11 mouse cellular contexts compared by ENCODE assay signal in genomic region chr2:126682333-126682732, GRCm38 (mm10). TPM values are rescaled to one million over a fixed set of nuclear protein-coding genes. Genes with fewer than 3 reads are reported as not detected.
DNase-seq lines count a peak whose midpoint lies in the region; ATAC-seq and TF ChIP-seq lines count a peak whose summit lies in the region.
"Had no signal": no experiment of that assay in that cellular context is flagged by ENCODE, and none has a peak within 500 bp of the region (broad histone marks: within the 10 kb centered on the region; RNA-seq: fewer than 3 reads in every experiment).

No protein-coding gene starts in this region.

- H3K4me1 ChIP-seq in kidney, adult 2 months (ENCODE audit: control insufficient read depth, insufficient read depth, low read length), result peaks cover 2% of the 10 kb centered on the region; the same call in 1 of the 2 replicates
- no peaks in the 10 kb centered on the region for H3K4me1 ChIP-seq in MEL (ENCODE audit: control insufficient read depth in 1 of 2, insufficient read depth in 2 of 2, low read length in 2 of 2)
- H3K4me1 ChIP-seq in heart, embryonic 11.5 days (ENCODE audit: control insufficient read depth, insufficient read depth, low read length), result no peaks in the 10 kb centered on the region; the same call in 1 of the 2 replicates
- no peaks in the 10 kb centered on the region for H3K4me1 ChIP-seq in limb, embryonic 10.5 days

- DNase-seq in kidney, adult 2 months, result peak; percentile 51
- no peak for DNase-seq in kidney, adult 11 months
- DNase-seq in MEL (ENCODE audit: low read depth, low spot score), result no peak
- peak; percentile 10 to 48 for DNase-seq in kidney, postnatal 36 days
- no peak for DNase-seq in thymus, postnatal 10 days (ENCODE audit: low spot score in 2 of 2)
- no peak for DNase-seq in cerebellum, adult 11 months
- no peak for DNase-seq in limb, embryonic 10.5 days (ENCODE audit: low spot score)
- DNase-seq: lung, adult 18-20 months had no signal

- H3K4me3 ChIP-seq in kidney, adult 2 months (ENCODE audit: insufficient read depth, low read depth, low read length), result no peak overlapping the region
- no peak overlapping the region for H3K4me3 ChIP-seq in MEL (ENCODE audit: control insufficient read depth in 1 of 2, insufficient read depth in 1 of 2, low read depth in 2 of 2, low read length in 2 of 2)
- H3K4me3 ChIP-seq in heart, embryonic 11.5 days (ENCODE audit: low read depth, low read length), result no peak overlapping the region
- H3K4me3 ChIP-seq in limb, embryonic 10.5 days, result no peak overlapping the region
- H3K4me3 ChIP-seq: myocyte had no signal

- no peak for TF ChIP-seq RAD21 in MEL (IDR thresholded peaks at IDR 0.05; ENCODE audit: low read depth, low read length)

- no peak overlapping the region for H3K9ac ChIP-seq in MEL (ENCODE audit: control insufficient read depth, low read depth, low read length, poor library complexity, severe bottlenecking)
- H3K9ac ChIP-seq in heart, embryonic 11.5 days (ENCODE audit: low read depth, low read length), result no peak overlapping the region

- H3K79me2 ChIP-seq in MEL (ENCODE audit: control insufficient read depth, insufficient read depth, low read length, poor library complexity), result 0 out of 2 replicates have a peak, but pooled peaks cover 3% of the 10 kb centered on the region

- no peak for TF ChIP-seq POLR2A in kidney, adult 2 months (IDR thresholded peaks at IDR 0.05; ENCODE audit: low read depth, low read length)
- TF ChIP-seq POLR2A in MEL (IDR thresholded peaks at IDR 0.05; ENCODE audit: control insufficient read depth in 1 of 2, insufficient read depth in 1 of 2, low read depth in 1 of 2, low read length in 2 of 2, poor library complexity in 1 of 2), result no peak

- H3K4me2 ChIP-seq in heart, embryonic 11.5 days, result peak overlapping the region; percentile 16

- H3K9me3 ChIP-seq in MEL (replicated peaks; ENCODE audit: insufficient read depth, low read length), result no peaks in the 10 kb centered on the region
- H3K9me3 ChIP-seq in heart, embryonic 11.5 days (replicated peaks; ENCODE audit: control insufficient read depth, low read length), result no peaks in the 10 kb centered on the region
- H3K9me3 ChIP-seq in limb, embryonic 10.5 days (replicated peaks), result no peaks in the 10 kb centered on the region

- TF ChIP-seq EP300 in MEL (IDR thresholded peaks at IDR 0.05; ENCODE audit: low read depth in 1 of 2, low read length in 2 of 2), result no peak

- peak overlapping the region; percentile 76 for H3K27ac ChIP-seq in kidney, adult 2 months (ENCODE audit: insufficient read depth, low read depth, low read length)
- H3K27ac ChIP-seq in MEL (ENCODE audit: control insufficient read depth, low read depth, low read length), result no peak overlapping the region
- 0 out of 2 replicates have a peak overlapping the region, but pooled peaks have one; percentile 22 for H3K27ac ChIP-seq in heart, embryonic 11.5 days (ENCODE audit: low read depth, low read length)
- H3K27ac ChIP-seq in limb, embryonic 10.5 days, result no peak overlapping the region

- no peaks in the 10 kb centered on the region for H3K27me3 ChIP-seq in kidney, adult 2 months (replicated peaks; ENCODE audit: control insufficient read depth, insufficient read depth, low read length)
- no peaks in the 10 kb centered on the region for H3K27me3 ChIP-seq in MEL (ENCODE audit: control insufficient read depth in 1 of 2, insufficient read depth in 2 of 2, low read length in 2 of 2)
- H3K27me3 ChIP-seq in heart, embryonic 11.5 days (ENCODE audit: control insufficient read depth, insufficient read depth, low read length), result no peaks in the 10 kb centered on the region
- H3K27me3 ChIP-seq in limb, embryonic 10.5 days (ENCODE audit: low read depth, poor library complexity, severe bottlenecking), result no peaks in the 10 kb centered on the region

- no peak for TF ChIP-seq CTCF in kidney, adult 2 months (conservative IDR thresholded peaks at IDR 0.05; ENCODE audit: insufficient read depth, insufficient read length, low read depth, low read length)
- TF ChIP-seq CTCF in MEL (IDR thresholded peaks at IDR 0.05 in 2 of 3, conservative IDR thresholded peaks at IDR 0.05 in 1 of 3; ENCODE audit: control insufficient read depth in 1 of 3, insufficient read depth in 1 of 3, low read depth in 2 of 3, low read length in 3 of 3, poor library complexity in 1 of 3, severe bottlenecking in 1 of 3), result no peak

- no peak for ATAC-seq in heart, embryonic 11.5 days (replicated peaks; ENCODE audit: insufficient number of reproducible peaks, low FRiP score, low TSS enrichment)
- ATAC-seq: forebrain, embryonic 14.5 days had no signal

- WGBS in kidney, adult 2 months, result 49% methylated on average over 2 of the region's 2 CpGs
- 53% methylated on average over 2 of the region's 2 CpGs for WGBS in heart, embryonic 11.5 days (ENCODE audit: insufficient replicate concordance)
- 82% methylated on average over 2 of the region's 2 CpGs for WGBS in limb, embryonic 10.5 days

- H3K36me3 ChIP-seq in kidney, adult 2 months (ENCODE audit: control insufficient read depth, insufficient read depth, low read length), result no peaks in the 10 kb centered on the region
- peaks cover 0 to 7% of the 10 kb centered on the region in 2 experiments; a peak in 2 of 4 replicates for H3K36me3 ChIP-seq in MEL (ENCODE audit: control insufficient read depth in 1 of 2, insufficient read depth in 2 of 2, low read length in 2 of 2)
- H3K36me3 ChIP-seq in heart, embryonic 11.5 days (ENCODE audit: control insufficient read depth, insufficient read depth, low read length), result peaks cover 3% of the 10 kb centered on the region; the same call in 1 of the 2 replicates
- peaks cover 72% of the 10 kb centered on the region for H3K36me3 ChIP-seq in limb, embryonic 10.5 days

TF ChIP-seq in MEL, 35 proteins besides CTCF, POLR2A, EP300 and RAD21:
- no peak for TF ChIP-seq JUND (IDR thresholded peaks at IDR 0.05; ENCODE audit: low read depth, low read length)
- TF ChIP-seq E2F4 (IDR thresholded peaks at IDR 0.05; ENCODE audit: borderline replicate concordance, low read depth, low read length), result no peak
- 0 out of 2 replicates have a peak, but pooled peaks have one; percentile 7 for TF ChIP-seq ETS1 (IDR thresholded peaks at IDR 0.05; ENCODE audit: low read depth, low read length)

RNA-seq across cellular contexts. Expression of gene Gabpb1, which starts 6.2 kb away (rescaled TPM):
- polyA plus RNA-seq in kidney, adult 2 months (2012; rRNA removed), result 11.1 and 11.2 TPM in 2 replicates
- 11.7 and 13.1 TPM in 2 replicates for total RNA-seq in MEL (2012; rRNA removed)
- polyA plus RNA-seq in MEL (2012; ENCODE audit: insufficient read depth in 1 of 2, insufficient read length in 2 of 2, low read depth in 1 of 2, low replicate concordance in 2 of 2, missing spikeins in 1 of 2), result 10 to 100 TPM in 1 of 2 experiments, not detected in 1; 17.8 TPM
- polyA plus RNA-seq in heart, embryonic 11.5 days (2014; fragmentation: Nextera tagmentation; extraction: Ambion mirVana), result 40.4 and 41.9 TPM in 2 replicates
- polyA plus RNA-seq in limb, embryonic 10.5 days (2016; fragmentation: Nextera tagmentation; extraction: Ambion mirVana), result 92.0 and 103 TPM in 2 replicates

RNA-seq across cellular contexts. Expression of gene Usp8, which starts 24.8 kb away (rescaled TPM):
- 30.2 and 31.2 TPM in 2 replicates for polyA plus RNA-seq in kidney, adult 2 months (2012; rRNA removed)
- total RNA-seq in MEL (2012; rRNA removed), result 18.5 and 21.1 TPM in 2 replicates
- polyA plus RNA-seq in MEL (2012; ENCODE audit: insufficient read depth in 1 of 2, insufficient read length in 2 of 2, low read depth in 1 of 2, low replicate concordance in 2 of 2, missing spikeins in 1 of 2), result 10 to 100 TPM in 1 of 2 experiments, not detected in 1; 34.6 TPM
- polyA plus RNA-seq in heart, embryonic 11.5 days (2014; fragmentation: Nextera tagmentation; extraction: Ambion mirVana), result 34.3 and 43.6 TPM in 2 replicates
- 40.5 and 43.6 TPM in 2 replicates for polyA plus RNA-seq in limb, embryonic 10.5 days (2016; fragmentation: Nextera tagmentation; extraction: Ambion mirVana)

Comparison
In these comparisons a context has a peak if more than half of its experiments do, and no peak if none do; other contexts are left out.
1. DNase-seq: peak in kidney, adult 2 months (single experiment) and kidney, postnatal 36 days (2 of 2); none in kidney, adult 11 months (single experiment), MEL (single experiment), thymus, postnatal 10 days (0 of 2), cerebellum, adult 11 months (single experiment) and limb, embryonic 10.5 days (single experiment).
2. H3K27ac ChIP-seq: peak in kidney, adult 2 months (single experiment) and heart, embryonic 11.5 days (single experiment); none in MEL (single experiment) and limb, embryonic 10.5 days (single experiment).